ENCODE assay signal across 14 mouse cellular contexts in genomic region chr3:148339258-148339657, GRCm38 (mm10).
"Had no signal": no experiment of that assay in that cellular context is flagged by ENCODE, and none has a peak within 500 bp of the region (broad histone marks: within the 10 kb centered on the region; RNA-seq: fewer than 3 reads in every experiment).

No protein-coding gene starts in this region.

- H3K36me3 ChIP-seq: limb, embryonic 15.5 days had no signal

- H3K9me3 ChIP-seq: limb, embryonic 15.5 days had no signal

- H3K9ac ChIP-seq: limb, embryonic 15.5 days; liver, embryonic 14.5 days; liver, postnatal 0 days had no signal

- H3K4me3 ChIP-seq: limb, embryonic 15.5 days had no signal

- H3K27ac ChIP-seq: limb, embryonic 15.5 days; liver, embryonic 14.5 days had no signal

- H3K4me2 ChIP-seq: limb, embryonic 15.5 days; liver, embryonic 11.5 days; midbrain, embryonic 11.5 days had no signal

- ATAC-seq: liver, postnatal 0 days had no signal

- H3K27me3 ChIP-seq: limb, embryonic 15.5 days had no signal

- DNase-seq: kidney, adult 18-20 months; kidney, adult 9 months; kidney, postnatal 14 days; kidney, postnatal 4 days; liver, postnatal 0 days; lung, postnatal 10 days; midbrain, embryonic 14.5 days; thymus, adult 2 months; thymus, postnatal 14 days; thymus, postnatal 4 days had no signal
